Mouse (Mus musculus) thymus, adult 2 months (tissue): ENCODE data around the gene Mdh2. TPM values are rescaled to one million over a fixed set of nuclear protein-coding genes. Genes with fewer than 3 reads are reported as not detected.
A peak's percentile ranks its signal among the peaks of the same experiment; 100 is the strongest.

ENCODE experiments used
- DNase-seq: peaks from one replicate; pipeline ENCODE4 v3.0.0; 2021
- H3K27ac ChIP-seq: fragments of 200-500 bp; 2 replicates; pipeline ENCODE4 v1.5.1; 2012; ENCODE audit warnings: low read length, control low read depth; ENCODE audit not compliant: control insufficient read depth, insufficient read depth
- H3K27me3 ChIP-seq: fragments of 200-500 bp; 2 replicates; pipeline ENCODE4 v1.6.1; 2012; ENCODE audit warnings: mild to moderate bottlenecking, low read length, moderate library complexity, mixed read lengths; ENCODE audit not compliant: control insufficient read depth, insufficient read depth
- H3K36me3 ChIP-seq: fragments of 200-500 bp; 2 replicates; pipeline ENCODE4 v1.6.1; 2012; ENCODE audit warnings: mild to moderate bottlenecking, low read length, moderate library complexity; ENCODE audit not compliant: control insufficient read depth, insufficient read depth
- H3K4me1 ChIP-seq: fragments of 200-500 bp; replicated peaks from 2 replicates; pipeline ENCODE4 v1.6.1; 2012; ENCODE audit warnings: low read length; ENCODE audit not compliant: control insufficient read depth, insufficient read depth
- H3K4me3 ChIP-seq: fragments of 200-500 bp; 2 replicates; pipeline ENCODE4 v1.5.1; 2012; ENCODE audit warnings: mild to moderate bottlenecking, low read length, control low read depth, moderate library complexity; ENCODE audit not compliant: control insufficient read depth, insufficient read depth
- CTCF ChIP-seq: fragments of 200-500 bp; IDR thresholded peaks from 2 replicates; pipeline ENCODE4 v1.5.1; 2012; ENCODE audit warnings: mild to moderate bottlenecking, control low read depth, low read length, moderate library complexity, borderline replicate concordance; ENCODE audit not compliant: control insufficient read depth, poor library complexity, insufficient read depth; ENCODE audit errors: extremely low read depth
- POLR2A ChIP-seq: fragments of 200-500 bp; IDR thresholded peaks from 2 replicates; pipeline ENCODE4 v1.6.1; 2012; ENCODE audit warnings: mild to moderate bottlenecking, low read length, control low read depth, moderate library complexity; ENCODE audit not compliant: control insufficient read depth, poor library complexity, insufficient read depth; ENCODE audit errors: extremely low read depth
- WGBS: fragments of 180-500 bp; shearing (Covaris S2); methylation state at CpG from one replicate; pipeline ENCODE4 v1.1.7; 2018; 5-methylcytosine and 5-hydroxymethylcytosine counted together
- polyA plus RNA-seq: library from polyadenylated mRNA; depleted of rRNA; stranded (reverse); fragments of >200 nt; gene quantifications from 2 replicates; pipeline ENCODE4 v1.2.3, GENCODE M21; 2012

Gene Mdh2
- polyA plus RNA-seq, 1 experiment: 638 TPM

- TF ChIP-seq POLR2A (no peak), CTCF (no peak)
- Histone ChIP-seq H3K27ac (no peak overlapping the region), H3K36me3 (no peaks in the 10 kb centered on the region), H3K4me1 (peaks cover 2% of the 10 kb centered on the region; the same call in 1 of the 2 replicates), H3K27me3 (no peaks in the 10 kb centered on the region), H3K4me3 (no peak overlapping the region)
- 89% methylated on average over 4 of the region's 4 CpGs for WGBS
- no peak for DNase-seq
Observed at GRCm38 (mm10) chr5:135803676-135804075, 25.4 kb downstream of the Mdh2 start.

- no peak for DNase-seq
- H3K27me3 ChIP-seq: no peaks in the 10 kb centered on the region
- no peaks in the 10 kb centered on the region for H3K36me3 ChIP-seq
- peaks cover 2% of the 10 kb centered on the region; the same call in 1 of the 2 replicates for H3K4me1 ChIP-seq
- H3K27ac ChIP-seq: no peak overlapping the region
- WGBS: 74% methylated on average over 2 of the region's 2 CpGs
- no peak overlapping the region for H3K4me3 ChIP-seq
- no peak for TF ChIP-seq CTCF
- no peak for TF ChIP-seq POLR2A
Observed at GRCm38 (mm10) chr5:135804735-135805134, 26.5 kb downstream of the Mdh2 start.

- no peaks in the 10 kb centered on the region for H3K27me3 ChIP-seq
- no peak within 1 kb of the TSS for H3K27ac ChIP-seq
- peak; percentile 90 for DNase-seq
- no peak within 1 kb of the TSS for H3K4me3 ChIP-seq
- no peaks in the 10 kb centered on the region for H3K36me3 ChIP-seq
- H3K4me1 ChIP-seq: peaks cover 2% of the 10 kb centered on the region; the same call in 1 of the 2 replicates
- TF ChIP-seq POLR2A (no peak), CTCF (peak; percentile 99)
- WGBS: 7% methylated on average over 29 of the region's 29 CpGs
Observed at GRCm38 (mm10) chr5:135806555-135807262, 28.4 kb downstream of the Mdh2 start, which contains the start of gene Srrm3. Gene Srrm3, plus strand, starts transcription at chr5:135806890.

- Histone ChIP-seq H3K4me1 (peaks cover 2% of the 10 kb centered on the region; the same call in 1 of the 2 replicates), H3K4me3 (no peak overlapping the region), H3K27me3 (no peaks in the 10 kb centered on the region), H3K27ac (no peak overlapping the region), H3K36me3 (no peaks in the 10 kb centered on the region)
- no peak for DNase-seq
- WGBS: 67% methylated on average over 3 of the region's 3 CpGs
- TF ChIP-seq POLR2A (no peak), CTCF (no peak)
Observed at GRCm38 (mm10) chr5:135807263-135807637, 29.0 kb downstream of the Mdh2 start.

GRCm38 (mm10) chr5:135812991-135813390 lies 34.7 kb downstream of the Mdh2 start:
- H3K27ac ChIP-seq: no peak overlapping the region
- no peaks in the 10 kb centered on the region for H3K27me3 ChIP-seq
- no peaks in the 10 kb centered on the region for H3K36me3 ChIP-seq
- TF ChIP-seq CTCF: no peak
- no peak for TF ChIP-seq POLR2A
- H3K4me3 ChIP-seq: no peak overlapping the region
- H3K4me1 ChIP-seq: no peaks in the 10 kb centered on the region
- no peak for DNase-seq
- WGBS: 65% methylated on average over 5 of the region's 5 CpGs

GRCm38 (mm10) chr5:135818491-135818890 lies 40.2 kb downstream of the Mdh2 start:
- H3K36me3 ChIP-seq: no peaks in the 10 kb centered on the region
- WGBS: 41% methylated on average over 7 of the region's 7 CpGs
- no peak for DNase-seq
- H3K27ac ChIP-seq: no peak overlapping the region
- H3K4me1 ChIP-seq: no peaks in the 10 kb centered on the region
- H3K4me3 ChIP-seq: no peak overlapping the region
- TF ChIP-seq CTCF (no peak), POLR2A (no peak)
- H3K27me3 ChIP-seq: no peaks in the 10 kb centered on the region
